Mouse (Mus musculus): ENCODE measurements around the gene Lamtor4. TPM values are rescaled to one million over a fixed set of nuclear protein-coding genes. Genes with fewer than 3 reads are reported as not detected.

The Lamtor4 gene
- polyA plus RNA-seq, 1 experiment from 2014 or later = 69.6 TPM

GRCm38 (mm10) chr5:138260834-138261233, 5.6 kb downstream of the Lamtor4 start:
- 83% methylated on average over 11 of the region's 11 CpGs for WGBS
- H3K36me3 ChIP-seq = peaks cover 57% of the 10 kb centered on the region
- H3K4me2 ChIP-seq = no peak overlapping the region
- no peak overlapping the region for H3K4me3 ChIP-seq
- peaks cover 39% of the 10 kb centered on the region for H3K4me1 ChIP-seq
- no peak overlapping the region for H3K27ac ChIP-seq
- no peak for ATAC-seq (ENCODE audit: insufficient number of reproducible peaks, low FRiP score, low TSS enrichment, low read depth)
- H3K9me3 ChIP-seq = no peaks in the 10 kb centered on the region
- H3K9ac ChIP-seq = no peak overlapping the region
- no peaks in the 10 kb centered on the region for H3K27me3 ChIP-seq

- ATAC-seq (ENCODE audit: insufficient number of reproducible peaks, low FRiP score, low TSS enrichment, low read depth) = no peak
- Histone ChIP-seq H3K4me2 (no peak overlapping the region), H3K27me3 (no peaks in the 10 kb centered on the region), H3K36me3 (peaks cover 64% of the 10 kb centered on the region), H3K4me1 (peaks cover 30% of the 10 kb centered on the region), H3K27ac (no peak overlapping the region), H3K9me3 (no peaks in the 10 kb centered on the region), H3K9ac (no peak overlapping the region), H3K4me3 (0 out of 2 replicates have a peak overlapping the region, but pooled peaks have one; percentile 89)
- 71% methylated on average over 4 of the region's 4 CpGs for WGBS
Observed at GRCm38 (mm10) chr5:138262001-138262400, 6.7 kb downstream of the Lamtor4 start.

GRCm38 (mm10) chr5:138262582-138263240, 7.4 kb downstream of the Lamtor4 start:
- no peak for ATAC-seq (ENCODE audit: insufficient number of reproducible peaks, low FRiP score, low TSS enrichment, low read depth)
- H3K4me2 ChIP-seq = peak overlapping the region; percentile 92
- H3K9me3 ChIP-seq = no peaks in the 10 kb centered on the region
- H3K27me3 ChIP-seq = no peaks in the 10 kb centered on the region
- 63% methylated on average over 18 of the region's 18 CpGs for WGBS
- H3K27ac ChIP-seq = no peak overlapping the region
- peak overlapping the region; percentile 89 for H3K4me3 ChIP-seq
- H3K9ac ChIP-seq = peak overlapping the region; percentile 96
- H3K4me1 ChIP-seq = peaks cover 26% of the 10 kb centered on the region
- peaks cover 59% of the 10 kb centered on the region for H3K36me3 ChIP-seq

GRCm38 (mm10) chr5:138263260-138264206, 8.3 kb downstream of the Lamtor4 start, which contains the start of gene BC037034:
Gene BC037034, minus strand, starts transcription at chr5:138264033.
- no peaks in the 10 kb centered on the region for H3K9me3 ChIP-seq
- peak; percentile 81 for ATAC-seq (ENCODE audit: insufficient number of reproducible peaks, low FRiP score, low TSS enrichment, low read depth)
- H3K27me3 ChIP-seq = no peaks in the 10 kb centered on the region
- peak within 1 kb of the TSS; percentile 79 for H3K27ac ChIP-seq
- peaks cover 26% of the 10 kb centered on the region for H3K4me1 ChIP-seq
- under 1% methylated on average over 64 of the region's 71 CpGs for WGBS
- peak within 1 kb of the TSS; percentile 96 for H3K9ac ChIP-seq
- peak within 1 kb of the TSS; percentile 89 for H3K4me3 ChIP-seq
- H3K36me3 ChIP-seq = peaks cover 52% of the 10 kb centered on the region
- H3K4me2 ChIP-seq = peak within 1 kb of the TSS; percentile 92

- peaks cover 45% of the 10 kb centered on the region for H3K36me3 ChIP-seq
- no peak for ATAC-seq (ENCODE audit: insufficient number of reproducible peaks, low FRiP score, low TSS enrichment, low read depth)
- peak overlapping the region; percentile 79 for H3K27ac ChIP-seq
Observed at GRCm38 (mm10) chr5:138264207-138264578, 8.9 kb downstream of the Lamtor4 start.

GRCm38 (mm10) chr5:138265712-138266111, 10.4 kb downstream of the Lamtor4 start:
- no peak overlapping the region for H3K9ac ChIP-seq
- peaks cover 21% of the 10 kb centered on the region for H3K4me1 ChIP-seq
- H3K27me3 ChIP-seq = no peaks in the 10 kb centered on the region
- peaks cover 30% of the 10 kb centered on the region for H3K36me3 ChIP-seq
- H3K4me2 ChIP-seq = no peak overlapping the region
- no peak overlapping the region for H3K27ac ChIP-seq
- ATAC-seq (ENCODE audit: insufficient number of reproducible peaks, low FRiP score, low TSS enrichment, low read depth) = no peak
- WGBS = 93% methylated on average over 4 of the region's 4 CpGs
- no peaks in the 10 kb centered on the region for H3K9me3 ChIP-seq
- H3K4me3 ChIP-seq = no peak overlapping the region

More at GRCm38 (mm10) chr5:138264207-138264578, 8.9 kb downstream of the Lamtor4 start:
- H3K4me3 ChIP-seq = peak overlapping the region; percentile 89
- peak overlapping the region; percentile 96 for H3K9ac ChIP-seq
- no peaks in the 10 kb centered on the region for H3K27me3 ChIP-seq
- H3K4me1 ChIP-seq = peaks cover 26% of the 10 kb centered on the region
- H3K4me2 ChIP-seq = peak overlapping the region; percentile 92
- WGBS = 10% methylated on average over 6 of the region's 6 CpGs
- no peaks in the 10 kb centered on the region for H3K9me3 ChIP-seq

GRCm38 (mm10) chr5:138267114-138267513, 11.8 kb downstream of the Lamtor4 start:
- Histone ChIP-seq H3K4me2 (no peak overlapping the region), H3K27ac (no peak overlapping the region), H3K9ac (no peak overlapping the region), H3K4me1 (peaks cover 25% of the 10 kb centered on the region), H3K36me3 (peaks cover 17% of the 10 kb centered on the region), H3K4me3 (no peak overlapping the region), H3K9me3 (no peaks in the 10 kb centered on the region), H3K27me3 (no peaks in the 10 kb centered on the region)
- WGBS = 85% methylated on average over 3 of the region's 3 CpGs
- no peak for ATAC-seq (ENCODE audit: insufficient number of reproducible peaks, low FRiP score, low TSS enrichment, low read depth)

- 69% methylated on average over 4 of the region's 4 CpGs for WGBS
- no peaks in the 10 kb centered on the region for H3K9me3 ChIP-seq
- no peaks in the 10 kb centered on the region for H3K27me3 ChIP-seq
- no peak overlapping the region for H3K9ac ChIP-seq
- H3K4me1 ChIP-seq = peaks cover 25% of the 10 kb centered on the region
- ATAC-seq (ENCODE audit: insufficient number of reproducible peaks, low FRiP score, low TSS enrichment, low read depth) = no peak
- no peak overlapping the region for H3K4me3 ChIP-seq
- H3K36me3 ChIP-seq = peaks cover 13% of the 10 kb centered on the region
- no peak overlapping the region for H3K4me2 ChIP-seq
- H3K27ac ChIP-seq = no peak overlapping the region
Observed at GRCm38 (mm10) chr5:138268980-138269379, 13.7 kb downstream of the Lamtor4 start.

- H3K4me2 ChIP-seq = no peak overlapping the region
- no peak for ATAC-seq (ENCODE audit: insufficient number of reproducible peaks, low FRiP score, low TSS enrichment, low read depth)
- no peaks in the 10 kb centered on the region for H3K27me3 ChIP-seq
- no peaks in the 10 kb centered on the region for H3K9me3 ChIP-seq
- H3K27ac ChIP-seq = no peak overlapping the region
- H3K4me3 ChIP-seq = no peak overlapping the region
- no peak overlapping the region for H3K9ac ChIP-seq
- 51% methylated on average over 3 of the region's 3 CpGs for WGBS
- H3K4me1 ChIP-seq = peaks cover 32% of the 10 kb centered on the region
- H3K36me3 ChIP-seq = peaks cover 10% of the 10 kb centered on the region; the same call in 1 of the 2 replicates
Observed at GRCm38 (mm10) chr5:138271232-138271631, 15.9 kb downstream of the Lamtor4 start.

- WGBS = 2% methylated on average over 12 of the region's 12 CpGs
- H3K36me3 ChIP-seq = peaks cover 12% of the 10 kb centered on the region; the same call in 1 of the 2 replicates
- H3K27ac ChIP-seq = peak within 1 kb of the TSS; percentile 80
- H3K9me3 ChIP-seq = no peaks in the 10 kb centered on the region
- H3K4me1 ChIP-seq = peaks cover 38% of the 10 kb centered on the region
- peak within 1 kb of the TSS; percentile 27 for H3K4me3 ChIP-seq
- ATAC-seq (ENCODE audit: insufficient number of reproducible peaks, low FRiP score, low TSS enrichment, low read depth) = no peak; the same call in 1 of the 2 replicates
- H3K27me3 ChIP-seq = no peaks in the 10 kb centered on the region
- 0 out of 2 replicates have a peak within 1 kb of the TSS, but pooled peaks have one; percentile 7 for H3K9ac ChIP-seq
- H3K4me2 ChIP-seq = peak within 1 kb of the TSS; percentile 42
Observed at GRCm38 (mm10) chr5:138272409-138272923, 17.2 kb downstream of the Lamtor4 start, which contains the start of gene Gal3st4. Gene Gal3st4, minus strand, starts transcription at chr5:138272840.

- H3K4me1 ChIP-seq = peaks cover 52% of the 10 kb centered on the region
- peaks cover 18% of the 10 kb centered on the region; the same call in 1 of the 2 replicates for H3K36me3 ChIP-seq
- H3K27me3 ChIP-seq = no peaks in the 10 kb centered on the region
- no peaks in the 10 kb centered on the region for H3K9me3 ChIP-seq
- H3K9ac ChIP-seq = no peak overlapping the region
- H3K4me3 ChIP-seq = no peak overlapping the region
- WGBS = 80% methylated on average over 8 of the region's 8 CpGs
- ATAC-seq (ENCODE audit: insufficient number of reproducible peaks, low FRiP score, low TSS enrichment, low read depth) = no peak
- no peak overlapping the region for H3K27ac ChIP-seq
- H3K4me2 ChIP-seq = no peak overlapping the region
Observed at GRCm38 (mm10) chr5:138274186-138274585, 18.9 kb downstream of the Lamtor4 start.
